Mouse (Mus musculus): Measurements from ENCODE around the gene Chmp4b.

DNA sequence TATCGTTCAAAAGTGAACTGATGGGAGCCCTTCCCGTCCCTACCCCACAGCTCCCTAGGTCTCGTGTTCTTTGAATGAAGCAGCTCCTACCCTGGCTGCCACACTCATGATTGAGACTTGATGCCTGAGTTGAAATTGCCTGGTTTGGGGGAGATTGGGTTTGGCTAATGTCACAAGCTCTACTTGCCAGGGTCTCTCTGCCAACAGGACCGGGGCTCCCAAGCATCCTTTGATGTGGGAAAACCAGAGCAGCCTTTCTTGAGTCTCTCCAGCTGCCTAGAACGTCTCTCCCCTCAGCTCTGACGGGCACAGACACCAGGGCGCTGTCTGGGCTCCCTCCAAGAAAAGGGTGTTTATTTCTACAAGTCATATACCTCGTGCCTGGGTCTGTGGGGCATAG is 44.2 kb downstream of the Chmp4b start:
- TF ChIP-seq POLR2A (IDR thresholded peaks at IDR 0.05; ENCODE audit: extremely low read depth, insufficient read depth, low read length) (no peak), CTCF (IDR thresholded peaks at IDR 0.05; ENCODE audit: low read depth, low read length) (no peak)

Data from liver, adult 2 months (tissue).